Mouse (Mus musculus) embryonic facial prominence, embryonic 13.5 days (tissue): ENCODE data around the gene Epn2. TPM values are rescaled to one million over a fixed set of nuclear protein-coding genes. Genes with fewer than 3 reads are reported as not detected.
A peak's percentile ranks its signal among the peaks of the same experiment; 100 is the strongest.

Source experiments
- ATAC-seq: fragments of 200-750 bp; cut with Nextera tagmentation; 2 replicates; pipeline ENCODE4 v1.8.0; 2017; ENCODE audit warnings: low read depth; ENCODE audit not compliant: insufficient number of reproducible peaks, insufficient read depth, low FRiP score, low TSS enrichment
- H3K27ac ChIP-seq: fragments of 300-500 bp; sonication (generic); 2 replicates; pipeline ENCODE4 v1.5.1; 2015; ENCODE audit warnings: moderate library complexity, mild to moderate bottlenecking, inconsistent platforms
- H3K27me3 ChIP-seq: fragments of 300-500 bp; sonication (generic); 2 replicates; pipeline ENCODE4 v1.6.1; 2015; ENCODE audit warnings: mild to moderate bottlenecking, inconsistent platforms
- H3K36me3 ChIP-seq: fragments of 300-500 bp; sonication (generic); 2 replicates; pipeline ENCODE4 v1.6.1; 2015; ENCODE audit warnings: mild to moderate bottlenecking, inconsistent platforms
- H3K4me1 ChIP-seq: fragments of 300-500 bp; sonication (generic); 2 replicates; pipeline ENCODE4 v1.6.1; 2015; ENCODE audit warnings: inconsistent platforms
- H3K4me2 ChIP-seq: fragments of 300-500 bp; sonication (generic); 2 replicates; pipeline ENCODE4 v1.6.1; 2015; ENCODE audit warnings: moderate library complexity, mild to moderate bottlenecking, inconsistent platforms
- H3K4me3 ChIP-seq: fragments of 300-500 bp; sonication (generic); 2 replicates; pipeline ENCODE4 v1.5.1; 2015; ENCODE audit warnings: mild to moderate bottlenecking, inconsistent platforms
- H3K9ac ChIP-seq: fragments of 300-500 bp; sonication (generic); 2 replicates; pipeline ENCODE4 v1.6.1; 2015; ENCODE audit warnings: mild to moderate bottlenecking, inconsistent platforms
- H3K9me3 ChIP-seq: fragments of 300-500 bp; sonication (generic); 2 replicates; pipeline ENCODE4 v1.6.1; 2016; ENCODE audit warnings: inconsistent platforms
- WGBS: fragments of 180-500 bp; shearing (Covaris S2); methylation state at CpG from one replicate; pipeline ENCODE4 v1.1.7; 2015; ENCODE audit warnings: mixed read lengths; 5-methylcytosine and 5-hydroxymethylcytosine counted together
- polyA plus RNA-seq: library from polyadenylated mRNA; unstranded; fragments of >200 nt; fragmentation: Nextera tagmentation; extraction: Ambion mirVana; gene quantifications from 2 replicates; pipeline ENCODE4 v1.2.1, GENCODE M21; 2015

Gene Epn2
- polyA plus RNA-seq, 1 experiment from 2014 or later = 30.0 TPM

DNA sequence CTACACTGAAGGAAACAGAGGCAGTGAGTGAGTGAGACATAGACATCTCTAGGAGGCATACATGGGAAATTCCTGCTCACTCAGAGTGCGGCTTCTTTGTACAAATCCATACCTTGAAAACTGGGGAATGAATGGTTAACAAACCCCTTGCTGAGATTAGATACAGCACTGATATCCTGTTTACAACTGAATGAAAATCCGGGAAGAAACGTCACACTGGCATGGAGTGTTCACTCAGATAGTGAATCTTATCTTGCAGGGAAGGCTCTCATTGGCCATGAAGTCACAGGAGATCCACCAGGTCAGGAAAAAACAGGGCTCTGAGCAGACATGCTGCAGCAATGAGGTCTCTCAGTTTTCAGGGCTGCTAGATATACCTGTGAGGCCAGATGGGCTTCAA is 42.5 kb downstream of the Epn2 start:
- Histone ChIP-seq H3K27ac (no peak overlapping the region), H3K36me3 (peaks cover 39% of the 10 kb centered on the region), H3K9ac (no peak overlapping the region), H3K4me3 (no peak overlapping the region), H3K9me3 (no peaks in the 10 kb centered on the region), H3K4me1 (no peaks in the 10 kb centered on the region), H3K27me3 (no peaks in the 10 kb centered on the region), H3K4me2 (no peak overlapping the region)
- WGBS = 66% methylated on average over 3 of the region's 3 CpGs
- no peak for ATAC-seq

GRCm38 (mm10) chr11:61535530-61535929 is 44.0 kb downstream of the Epn2 start:
- H3K27me3 ChIP-seq = no peaks in the 10 kb centered on the region
- H3K27ac ChIP-seq = no peak overlapping the region
- H3K9me3 ChIP-seq = no peaks in the 10 kb centered on the region
- WGBS = 66% methylated on average over 1 of the region's 1 CpGs
- H3K36me3 ChIP-seq = peaks cover 42% of the 10 kb centered on the region
- H3K4me2 ChIP-seq = no peak overlapping the region
- no peak overlapping the region for H3K4me3 ChIP-seq
- no peak overlapping the region for H3K9ac ChIP-seq
- H3K4me1 ChIP-seq = no peaks in the 10 kb centered on the region
- ATAC-seq = no peak

DNA sequence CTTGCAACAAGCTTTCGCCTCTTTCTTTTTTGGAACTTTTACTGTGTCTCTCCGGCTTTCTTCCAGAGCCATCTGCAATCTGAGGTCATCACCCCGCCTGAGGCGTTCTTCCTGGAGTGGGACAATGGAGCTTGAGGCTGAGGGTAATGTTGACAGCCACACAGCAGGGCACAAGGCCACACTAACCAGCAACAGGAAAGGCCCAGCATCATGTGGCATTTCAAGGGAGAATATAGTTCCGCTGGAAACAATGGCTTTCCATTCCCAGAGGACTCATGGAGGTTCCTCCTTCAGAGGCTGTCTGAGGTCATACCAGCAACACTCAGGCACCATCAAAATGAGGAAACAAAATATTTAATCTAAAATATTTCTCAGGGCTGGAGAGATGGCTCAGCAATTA is 45.9 kb downstream of the Epn2 start:
- Histone ChIP-seq H3K4me1 (no peaks in the 10 kb centered on the region), H3K4me2 (no peak overlapping the region), H3K27me3 (no peaks in the 10 kb centered on the region), H3K4me3 (no peak overlapping the region), H3K36me3 (peaks cover 45% of the 10 kb centered on the region), H3K9ac (no peak overlapping the region), H3K9me3 (no peaks in the 10 kb centered on the region), H3K27ac (no peak overlapping the region)
- 57% methylated on average over 5 of the region's 5 CpGs for WGBS
- ATAC-seq = no peak

GRCm38 (mm10) chr11:61532820-61533219 is 46.7 kb downstream of the Epn2 start:
- no peak for ATAC-seq

GRCm38 (mm10) chr11:61529268-61529713 is 50.2 kb downstream of the Epn2 start:
- Histone ChIP-seq H3K4me1 (no peaks in the 10 kb centered on the region), H3K9me3 (no peaks in the 10 kb centered on the region), H3K27me3 (no peaks in the 10 kb centered on the region), H3K36me3 (peaks cover 40% of the 10 kb centered on the region), H3K27ac (no peak overlapping the region), H3K4me3 (no peak overlapping the region), H3K9ac (no peak overlapping the region), H3K4me2 (no peak overlapping the region)
- WGBS = 62% methylated on average over 4 of the region's 4 CpGs
- ATAC-seq = no peak

More at GRCm38 (mm10) chr11:61532820-61533219, 46.7 kb downstream of the Epn2 start:
- Histone ChIP-seq H3K4me2 (no peak overlapping the region), H3K27me3 (no peaks in the 10 kb centered on the region), H3K27ac (no peak overlapping the region), H3K36me3 (peaks cover 45% of the 10 kb centered on the region), H3K4me3 (no peak overlapping the region), H3K4me1 (no peaks in the 10 kb centered on the region), H3K9ac (no peak overlapping the region), H3K9me3 (no peaks in the 10 kb centered on the region)
- WGBS = 89% methylated on average over 2 of the region's 2 CpGs

GRCm38 (mm10) chr11:61526872-61527271 is 52.6 kb downstream of the Epn2 start:
- Histone ChIP-seq H3K9ac (no peak overlapping the region), H3K4me3 (no peak overlapping the region), H3K36me3 (peaks cover 37% of the 10 kb centered on the region), H3K9me3 (no peaks in the 10 kb centered on the region), H3K4me1 (no peaks in the 10 kb centered on the region), H3K27ac (no peak overlapping the region), H3K4me2 (no peak overlapping the region), H3K27me3 (no peaks in the 10 kb centered on the region)
- WGBS = 86% methylated on average over 1 of the region's 1 CpGs
- ATAC-seq = no peak

- Histone ChIP-seq H3K4me2 (no peak overlapping the region), H3K27ac (no peak overlapping the region), H3K36me3 (peaks cover 67% of the 10 kb centered on the region), H3K9ac (no peak overlapping the region), H3K4me1 (no peaks in the 10 kb centered on the region), H3K9me3 (no peaks in the 10 kb centered on the region), H3K4me3 (no peak overlapping the region), H3K27me3 (no peaks in the 10 kb centered on the region)
- 94% methylated on average over 3 of the region's 3 CpGs for WGBS
- no peak for ATAC-seq
Measured at GRCm38 (mm10) chr11:61519484-61520107, 59.9 kb downstream of the Epn2 start.

GRCm38 (mm10) chr11:61518871-61519270 is 60.6 kb downstream of the Epn2 start:
- H3K4me2 ChIP-seq = no peak overlapping the region
- no peak overlapping the region for H3K27ac ChIP-seq
- peaks cover 71% of the 10 kb centered on the region for H3K36me3 ChIP-seq
- no peak overlapping the region for H3K4me3 ChIP-seq
- no peaks in the 10 kb centered on the region for H3K9me3 ChIP-seq
- H3K4me1 ChIP-seq = no peaks in the 10 kb centered on the region
- no peaks in the 10 kb centered on the region for H3K27me3 ChIP-seq
- no peak overlapping the region for H3K9ac ChIP-seq
- 93% methylated on average over 3 of the region's 3 CpGs for WGBS
- no peak for ATAC-seq

GRCm38 (mm10) chr11:61517971-61518370 is 61.5 kb downstream of the Epn2 start:
- no peaks in the 10 kb centered on the region for H3K27me3 ChIP-seq
- peaks cover 72% of the 10 kb centered on the region for H3K36me3 ChIP-seq
- no peak overlapping the region for H3K4me2 ChIP-seq
- no peak for ATAC-seq
- no peak overlapping the region for H3K4me3 ChIP-seq
- no peak overlapping the region for H3K9ac ChIP-seq
- 88% methylated on average over 1 of the region's 1 CpGs for WGBS
- H3K4me1 ChIP-seq = no peaks in the 10 kb centered on the region
- no peak overlapping the region for H3K27ac ChIP-seq
- H3K9me3 ChIP-seq = no peaks in the 10 kb centered on the region

GRCm38 (mm10) chr11:61514953-61515352 is 64.5 kb downstream of the Epn2 start:
- 39% methylated on average over 3 of the region's 3 CpGs for WGBS
- no peak overlapping the region for H3K27ac ChIP-seq
- ATAC-seq = no peak

DNA sequence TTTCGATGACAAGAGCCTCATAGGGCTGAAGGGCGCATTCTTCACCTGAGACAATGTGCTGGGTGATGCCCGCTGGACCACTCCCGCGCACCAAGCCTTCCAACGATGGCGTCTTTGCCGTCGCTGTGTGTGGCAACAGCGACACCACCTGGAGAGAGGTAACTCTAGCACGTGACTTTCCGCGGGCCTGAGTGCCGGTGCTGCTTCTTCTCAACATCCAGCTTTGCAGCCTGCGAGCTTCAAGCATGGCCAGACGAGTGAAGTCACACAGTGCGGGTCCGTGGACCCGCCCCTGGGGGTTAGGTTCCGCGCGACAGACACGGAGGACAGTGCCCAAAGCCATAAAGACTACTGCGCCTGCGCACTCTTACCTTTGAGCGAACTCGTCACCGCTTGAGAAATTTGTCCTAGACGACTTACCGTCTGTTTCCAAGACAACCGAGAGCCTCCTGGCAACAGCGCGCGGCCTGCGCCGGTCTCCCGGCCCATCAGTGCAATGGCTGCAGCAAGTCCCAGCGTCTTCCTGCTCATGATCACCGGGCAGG is 74.7 kb downstream of the Epn2 start, which contains the start of gene B9d1:
B9d1 (plus strand) TSS at position 432 of the 545 bp plus-strand sequence.
- ATAC-seq = peak; percentile 85
- H3K36me3 ChIP-seq = peaks cover 12% of the 10 kb centered on the region; the same call in 1 of the 2 replicates
- peak within 1 kb of the TSS; percentile 72 for H3K4me3 ChIP-seq
- peaks cover 22% of the 10 kb centered on the region for H3K4me1 ChIP-seq
- H3K9me3 ChIP-seq = no peaks in the 10 kb centered on the region
- H3K27ac ChIP-seq = peak within 1 kb of the TSS; percentile 72
- H3K27me3 ChIP-seq = no peaks in the 10 kb centered on the region
- H3K4me2 ChIP-seq = peak within 1 kb of the TSS; percentile 76
- WGBS = under 1% methylated on average over 39 of the region's 39 CpGs
- H3K9ac ChIP-seq = peak within 1 kb of the TSS; percentile 82

More at GRCm38 (mm10) chr11:61514953-61515352, 64.5 kb downstream of the Epn2 start:
- Histone ChIP-seq H3K4me2 (no peak overlapping the region), H3K9me3 (no peaks in the 10 kb centered on the region), H3K4me3 (no peak overlapping the region), H3K27me3 (no peaks in the 10 kb centered on the region), H3K36me3 (peaks cover 53% of the 10 kb centered on the region), H3K9ac (no peak overlapping the region), H3K4me1 (no peaks in the 10 kb centered on the region)

- peak overlapping the region; percentile 72; the same call in 1 of the 2 replicates for H3K27ac ChIP-seq
- no peak overlapping the region for H3K4me2 ChIP-seq
- no peaks in the 10 kb centered on the region for H3K27me3 ChIP-seq
- H3K9me3 ChIP-seq = no peaks in the 10 kb centered on the region
- 44% methylated on average over 8 of the region's 8 CpGs for WGBS
- peaks cover 9% of the 10 kb centered on the region; the same call in 1 of the 2 replicates for H3K36me3 ChIP-seq
- peaks cover 22% of the 10 kb centered on the region for H3K4me1 ChIP-seq
- no peak for ATAC-seq
- H3K9ac ChIP-seq = no peak overlapping the region
- no peak overlapping the region for H3K4me3 ChIP-seq
Measured at GRCm38 (mm10) chr11:61503933-61504332, 75.6 kb downstream of the Epn2 start.
